7 mouse cellular contexts compared by ENCODE assay signal in genomic region chr11:51264352-51264751, GRCm38 (mm10). TPM values are rescaled to one million over a fixed set of nuclear protein-coding genes. Genes with fewer than 3 reads are reported as not detected.
DNase-seq lines count a peak whose midpoint lies in the region; ATAC-seq and TF ChIP-seq lines count a peak whose summit lies in the region.

No protein-coding gene starts in this region.

- H3K9ac ChIP-seq in forebrain, embryonic 13.5 days = peak overlapping the region; percentile 98
- H3K9ac ChIP-seq in hindbrain, postnatal 0 days (replicated peaks; ENCODE audit: low read length) = peak overlapping the region; percentile 99; the same call in 1 of the 2 replicates
- peak overlapping the region; percentile 92 for H3K9ac ChIP-seq in liver, embryonic 14.5 days (replicated peaks)
- peak overlapping the region; percentile 49 for H3K9ac ChIP-seq in neural tube, embryonic 13.5 days

- ATAC-seq in G1E (ENCODE audit: extremely low read depth, insufficient number of reproducible peaks, low FRiP score, poor library complexity, severe bottlenecking) = peak; percentile 46; the same call in 1 of the 2 replicates
- ATAC-seq in forebrain, embryonic 13.5 days = no peak
- no peak for ATAC-seq in hindbrain, postnatal 0 days
- ATAC-seq in liver, embryonic 14.5 days (ENCODE audit: insufficient read depth) = no peak
- ATAC-seq in neural tube, embryonic 13.5 days (ENCODE audit: low read depth) = no peak

- peaks cover 32% of the 10 kb centered on the region for H3K4me1 ChIP-seq in G1E (ENCODE audit: insufficient read depth, low read depth, low read length)
- H3K4me1 ChIP-seq in forebrain, embryonic 13.5 days = peaks cover 36% of the 10 kb centered on the region
- H3K4me1 ChIP-seq in hindbrain, postnatal 0 days (ENCODE audit: insufficient read depth, low read length) = peaks cover 16% of the 10 kb centered on the region; the same call in 1 of the 2 replicates
- peaks cover 17 to 24% of the 10 kb centered on the region in 2 experiments for H3K4me1 ChIP-seq in liver, embryonic 14.5 days (replicated peaks; ENCODE audit: control insufficient read depth in 2 of 2, insufficient read depth in 2 of 2, low read length in 1 of 2)
- H3K4me1 ChIP-seq in neural tube, embryonic 13.5 days (replicated peaks) = peaks cover 41% of the 10 kb centered on the region

- H3K27ac ChIP-seq in forebrain, embryonic 13.5 days = no peak overlapping the region; the same call in 1 of the 2 replicates
- H3K27ac ChIP-seq in hindbrain, postnatal 0 days = no peak overlapping the region
- peak overlapping the region; percentile 65 for H3K27ac ChIP-seq in liver, embryonic 14.5 days
- no peak overlapping the region for H3K27ac ChIP-seq in neural tube, embryonic 13.5 days (replicated peaks)

- no peaks in the 10 kb centered on the region for H3K9me3 ChIP-seq in G1E (replicated peaks)
- H3K9me3 ChIP-seq in forebrain, embryonic 13.5 days (replicated peaks) = no peaks in the 10 kb centered on the region
- no peaks in the 10 kb centered on the region for H3K9me3 ChIP-seq in hindbrain, postnatal 0 days (ENCODE audit: low read length)
- no peaks in the 10 kb centered on the region for H3K9me3 ChIP-seq in liver, embryonic 14.5 days (ENCODE audit: control insufficient read depth, low read length)
- H3K9me3 ChIP-seq in neural tube, embryonic 13.5 days = no peaks in the 10 kb centered on the region

- peaks cover 6% of the 10 kb centered on the region; the same call in 1 of the 2 replicates for H3K27me3 ChIP-seq in G1E (ENCODE audit: insufficient read depth, low read length)
- H3K27me3 ChIP-seq in forebrain, embryonic 13.5 days = no peaks in the 10 kb centered on the region
- no peaks in the 10 kb centered on the region for H3K27me3 ChIP-seq in hindbrain, postnatal 0 days (ENCODE audit: insufficient read depth, low read length)
- H3K27me3 ChIP-seq in liver, embryonic 14.5 days (ENCODE audit: control insufficient read depth, insufficient read depth, low read length) = no peaks in the 10 kb centered on the region; the same call in 1 of the 2 replicates
- H3K27me3 ChIP-seq in neural tube, embryonic 13.5 days = no peaks in the 10 kb centered on the region

- TF ChIP-seq CTCF in G1E (IDR thresholded peaks at IDR 0.05; ENCODE audit: low read depth, low read length) = no peak
- no peak for TF ChIP-seq CTCF in hindbrain, postnatal 0 days (IDR thresholded peaks at IDR 0.05; ENCODE audit: low read depth)
- peak; percentile 9; the same call in 1 of the 2 replicates for TF ChIP-seq CTCF in liver, embryonic 14.5 days (IDR thresholded peaks at IDR 0.05; ENCODE audit: low read depth)

- DNase-seq in G1E (ENCODE audit: low spot score) = peak; percentile 22
- peak; percentile 58 for DNase-seq in adrenal gland, postnatal 10 days
- peak; percentile 29 for DNase-seq in hindbrain, postnatal 0 days (ENCODE audit: low spot score)
- peak; percentile 51 to 62 (median 52) for DNase-seq in liver, embryonic 14.5 days (ENCODE audit: low read depth in 3 of 3, low spot score in 3 of 3)
- no peak for DNase-seq in layer of hippocampus, adult 8-10 months (ENCODE audit: low spot score in 2 of 2)

- H3K4me2 ChIP-seq in forebrain, embryonic 13.5 days = peak overlapping the region; percentile 78
- peak overlapping the region; percentile 62 for H3K4me2 ChIP-seq in hindbrain, postnatal 0 days (ENCODE audit: low read depth, low read length)
- peak overlapping the region; percentile 99 for H3K4me2 ChIP-seq in liver, embryonic 14.5 days (ENCODE audit: low read depth)
- peak overlapping the region; percentile 82 for H3K4me2 ChIP-seq in neural tube, embryonic 13.5 days

- H3K4me3 ChIP-seq in G1E (ENCODE audit: low read depth, low read length) = peak overlapping the region; percentile 98
- H3K4me3 ChIP-seq in forebrain, embryonic 13.5 days = peak overlapping the region; percentile 90
- H3K4me3 ChIP-seq in hindbrain, postnatal 0 days (ENCODE audit: low read length) = peak overlapping the region; percentile 97
- H3K4me3 ChIP-seq in liver, embryonic 14.5 days (ENCODE audit: insufficient read depth in 1 of 2, low read depth in 2 of 2, low read length in 2 of 2) = peak overlapping the region; percentile 76 to 80
- H3K4me3 ChIP-seq in neural tube, embryonic 13.5 days = peak overlapping the region; percentile 90

- peaks cover 29% of the 10 kb centered on the region for H3K36me3 ChIP-seq in G1E (replicated peaks)
- 0 out of 2 replicates have a peak, but pooled peaks cover 6% of the 10 kb centered on the region for H3K36me3 ChIP-seq in forebrain, embryonic 13.5 days (ENCODE audit: poor library complexity, severe bottlenecking)
- no peaks in the 10 kb centered on the region for H3K36me3 ChIP-seq in hindbrain, postnatal 0 days (ENCODE audit: insufficient read depth, low read length)
- peaks cover 23% of the 10 kb centered on the region for H3K36me3 ChIP-seq in liver, embryonic 14.5 days (replicated peaks; ENCODE audit: control insufficient read depth, insufficient read depth, low read depth)
- H3K36me3 ChIP-seq in neural tube, embryonic 13.5 days = peaks cover 4% of the 10 kb centered on the region

- 23% methylated on average over 6 of the region's 6 CpGs for WGBS in forebrain, embryonic 13.5 days
- WGBS in hindbrain, postnatal 0 days = 33% methylated on average over 6 of the region's 6 CpGs
- WGBS in liver, embryonic 14.5 days (ENCODE audit: insufficient replicate concordance) = 3% methylated on average over 6 of the region's 6 CpGs
- WGBS in neural tube, embryonic 13.5 days = 27% methylated on average over 6 of the region's 6 CpGs

- TF ChIP-seq EP300 in liver, embryonic 14.5 days (IDR thresholded peaks at IDR 0.05; ENCODE audit: low read depth) = no peak

RNA-seq across cellular contexts. Expression of gene BC049762, which starts 1.5 kb away (rescaled TPM):
- not detected in 2 replicates for total RNA-seq in G1E (2014; fragmentation: Nextera tagmentation)
- not detected in 2 replicates for total RNA-seq in G1E (2017)
- polyA plus RNA-seq in G1E (2012) = not detected in 2 replicates
- total RNA-seq in adrenal gland, postnatal 10 days (2021) = under 1 TPM; 0.63 to 0.82 TPM
- 0.23 TPM in 1 of 2 replicates, not detected in the other for polyA plus RNA-seq in forebrain, embryonic 13.5 days (2015; fragmentation: Nextera tagmentation; extraction: Ambion mirVana)
- total RNA-seq in hindbrain, postnatal 0 days (2014; rRNA removed) = 0.29 TPM in 1 of 2 replicates, not detected in the other
- 0.39 and 0.40 TPM in 2 replicates for polyA plus RNA-seq in hindbrain, postnatal 0 days (2015; fragmentation: Nextera tagmentation; extraction: Ambion mirVana)
- 0.18 and 0.38 TPM in 2 replicates for polyA plus RNA-seq in liver, embryonic 14.5 days (2012; rRNA removed)
- 0.57 and 0.63 TPM in 2 replicates for polyA plus RNA-seq in liver, embryonic 14.5 days (2014; fragmentation: Nextera tagmentation; extraction: Ambion mirVana)
- 0.34 TPM in 1 of 2 replicates, not detected in the other for polyA plus RNA-seq in neural tube, embryonic 13.5 days (2015; fragmentation: Nextera tagmentation; extraction: Ambion mirVana)
- under 1 TPM in 1 of 4 experiments, not detected in 3; 0.87 TPM for total RNA-seq in layer of hippocampus, adult 8-10 months (2022)

RNA-seq across cellular contexts. Expression of gene Clk4, which starts 2.8 kb away (rescaled TPM):
- total RNA-seq in G1E (2014; fragmentation: Nextera tagmentation) (168 and 174 TPM in 2 replicates), G1E (2017) (179 and 210 TPM in 2 replicates)
- 2.3 and 4.0 TPM in 2 replicates for polyA plus RNA-seq in G1E (2012)
- total RNA-seq in adrenal gland, postnatal 10 days (2021) = 10 to 100 TPM; 61.2 to 87.1 TPM
- polyA plus RNA-seq in forebrain, embryonic 13.5 days (2015; fragmentation: Nextera tagmentation; extraction: Ambion mirVana) = 145 and 153 TPM in 2 replicates
- total RNA-seq in hindbrain, postnatal 0 days (2014; rRNA removed) = 57.6 and 58.3 TPM in 2 replicates
- 92.5 and 93.3 TPM in 2 replicates for polyA plus RNA-seq in hindbrain, postnatal 0 days (2015; fragmentation: Nextera tagmentation; extraction: Ambion mirVana)
- 34.1 and 49.9 TPM in 2 replicates for polyA plus RNA-seq in liver, embryonic 14.5 days (2012; rRNA removed)
- polyA plus RNA-seq in liver, embryonic 14.5 days (2014; fragmentation: Nextera tagmentation; extraction: Ambion mirVana) = 45.2 and 55.8 TPM in 2 replicates
- polyA plus RNA-seq in neural tube, embryonic 13.5 days (2015; fragmentation: Nextera tagmentation; extraction: Ambion mirVana) = 133 and 154 TPM in 2 replicates
- 100 to 1,000 TPM; 121 to 149 (median 129) TPM for total RNA-seq in layer of hippocampus, adult 8-10 months (2022)

RNA-seq across cellular contexts. Expression of gene Col23a1, which starts 25.4 kb away (rescaled TPM):
- total RNA-seq in G1E (2014; fragmentation: Nextera tagmentation) (not detected in 2 replicates), G1E (2017) (0.55 and 0.76 TPM in 2 replicates)
- 0.01 TPM in 1 of 2 replicates, not detected in the other for polyA plus RNA-seq in G1E (2012)
- total RNA-seq in adrenal gland, postnatal 10 days (2021) = 10 to 100 TPM in 1 of 2 experiments, 1 to 10 TPM in 1; 8.6 to 11.0 TPM
- polyA plus RNA-seq in forebrain, embryonic 13.5 days (2015; fragmentation: Nextera tagmentation; extraction: Ambion mirVana) = 1.3 and 1.7 TPM in 2 replicates
- 17.7 and 20.7 TPM in 2 replicates for total RNA-seq in hindbrain, postnatal 0 days (2014; rRNA removed)
- polyA plus RNA-seq in hindbrain, postnatal 0 days (2015; fragmentation: Nextera tagmentation; extraction: Ambion mirVana) = 8.2 and 9.5 TPM in 2 replicates
- polyA plus RNA-seq in liver, embryonic 14.5 days (2012; rRNA removed) = 0.19 TPM in 2 replicates
- 0.10 and 0.11 TPM in 2 replicates for polyA plus RNA-seq in liver, embryonic 14.5 days (2014; fragmentation: Nextera tagmentation; extraction: Ambion mirVana)
- polyA plus RNA-seq in neural tube, embryonic 13.5 days (2015; fragmentation: Nextera tagmentation; extraction: Ambion mirVana) = 7.9 and 8.0 TPM in 2 replicates
- 10 to 100 TPM in 1 of 4 experiments, 1 to 10 TPM in 3; 8.4 to 11.8 (median 9.5) TPM for total RNA-seq in layer of hippocampus, adult 8-10 months (2022)

RNA-seq across cellular contexts. Expression of gene Gm12569, which starts 44.1 kb away (rescaled TPM):
- not detected in 2 replicates for total RNA-seq in G1E (2014; fragmentation: Nextera tagmentation)
- total RNA-seq in G1E (2017) = not detected in 2 replicates
- polyA plus RNA-seq in G1E (2012) = not detected in 2 replicates
- total RNA-seq in adrenal gland, postnatal 10 days (2021) = not detected
- polyA plus RNA-seq in forebrain, embryonic 13.5 days (2015; fragmentation: Nextera tagmentation; extraction: Ambion mirVana) = not detected in 2 replicates
- not detected in 2 replicates for total RNA-seq in hindbrain, postnatal 0 days (2014; rRNA removed)
- not detected in 2 replicates for polyA plus RNA-seq in hindbrain, postnatal 0 days (2015; fragmentation: Nextera tagmentation; extraction: Ambion mirVana)
- not detected in 2 replicates for polyA plus RNA-seq in liver, embryonic 14.5 days (2012; rRNA removed)
- polyA plus RNA-seq in liver, embryonic 14.5 days (2014; fragmentation: Nextera tagmentation; extraction: Ambion mirVana) = not detected in 2 replicates
- not detected in 2 replicates for polyA plus RNA-seq in neural tube, embryonic 13.5 days (2015; fragmentation: Nextera tagmentation; extraction: Ambion mirVana)
- not detected for total RNA-seq in layer of hippocampus, adult 8-10 months (2022)

Comparison
In these comparisons a context has a peak if more than half of its experiments do, and no peak if none do; other contexts are left out.
1. DNase-seq: peak in G1E (single experiment), adrenal gland, postnatal 10 days (single experiment), hindbrain, postnatal 0 days (single experiment) and liver, embryonic 14.5 days (3 of 3); none in layer of hippocampus, adult 8-10 months (0 of 2).
2. H3K9ac ChIP-seq: peak in every context shown above with its lines; median percentile 99 in hindbrain, postnatal 0 days; 98 in forebrain, embryonic 13.5 days; 92 in liver, embryonic 14.5 days; 49 in neural tube, embryonic 13.5 days.
3. Peak in every context shown above with its lines, with median percentiles within 50 percentile points of each other: H3K4me3 ChIP-seq and H3K4me2 ChIP-seq.